Mouse (Mus musculus): ENCODE results near the gene Xcr1.

DNA sequence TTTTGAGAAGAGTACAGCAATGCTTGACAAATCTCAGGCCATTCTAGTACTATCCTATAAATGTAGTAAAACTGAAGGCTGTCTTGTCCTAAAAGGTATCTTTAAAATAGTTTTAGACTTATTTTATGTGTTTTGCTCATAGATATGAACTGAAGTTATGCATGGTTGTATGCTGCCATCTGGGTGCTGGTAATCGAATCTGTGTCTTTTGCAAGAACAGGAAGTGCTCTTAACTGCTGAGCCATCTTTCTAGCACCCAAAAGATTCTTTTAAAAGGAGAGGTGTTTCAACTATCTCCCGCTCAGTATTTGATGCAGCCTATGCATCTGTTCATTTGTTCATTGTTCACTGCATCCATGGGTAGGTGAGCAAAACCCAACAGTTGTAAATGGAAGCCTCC lies 56.6 kb downstream of the Xcr1 start:
- TF ChIP-seq CTCF (IDR thresholded peaks at IDR 0.05; ENCODE audit: control insufficient read depth, insufficient read depth, insufficient replicate concordance, low read depth, low read length) (no peak), POLR2A (IDR thresholded peaks at IDR 0.05; ENCODE audit: control insufficient read depth, low read depth, low read length) (no peak)

Measured in testis, adult 2 months (tissue).